Mouse (Mus musculus) embryo, embryonic 11 days (tissue): ENCODE data around the gene Tnr.

Source experiments
- DNase-seq: peaks from one replicate; pipeline ENCODE4 v3.0.0-alpha.2; 2015

The Tnr gene

DNA sequence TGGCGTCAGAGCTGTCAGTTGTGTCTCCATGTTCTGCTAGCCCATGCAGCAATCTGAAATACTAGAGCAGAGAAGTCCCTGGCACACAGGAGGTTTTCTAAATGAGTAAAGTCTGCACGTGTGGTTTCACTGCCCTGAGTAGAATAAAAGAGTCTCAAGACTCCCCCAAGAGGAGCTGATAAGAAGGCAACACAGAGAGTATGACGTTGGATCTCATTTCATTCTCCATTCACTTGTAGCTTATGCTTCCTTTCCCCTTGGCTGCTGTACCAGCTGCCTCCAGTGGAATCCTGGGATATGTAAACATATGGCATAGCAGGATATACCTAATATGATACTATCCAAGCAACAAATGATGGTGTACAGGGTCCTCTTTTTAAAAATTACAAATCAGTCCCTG, 285.9 kb downstream of the Tnr start:
- no peak for DNase-seq

GRCm38 (mm10) chr1:159811805-159812204, 288.2 kb downstream of the Tnr start:
- no peak for DNase-seq

DNA sequence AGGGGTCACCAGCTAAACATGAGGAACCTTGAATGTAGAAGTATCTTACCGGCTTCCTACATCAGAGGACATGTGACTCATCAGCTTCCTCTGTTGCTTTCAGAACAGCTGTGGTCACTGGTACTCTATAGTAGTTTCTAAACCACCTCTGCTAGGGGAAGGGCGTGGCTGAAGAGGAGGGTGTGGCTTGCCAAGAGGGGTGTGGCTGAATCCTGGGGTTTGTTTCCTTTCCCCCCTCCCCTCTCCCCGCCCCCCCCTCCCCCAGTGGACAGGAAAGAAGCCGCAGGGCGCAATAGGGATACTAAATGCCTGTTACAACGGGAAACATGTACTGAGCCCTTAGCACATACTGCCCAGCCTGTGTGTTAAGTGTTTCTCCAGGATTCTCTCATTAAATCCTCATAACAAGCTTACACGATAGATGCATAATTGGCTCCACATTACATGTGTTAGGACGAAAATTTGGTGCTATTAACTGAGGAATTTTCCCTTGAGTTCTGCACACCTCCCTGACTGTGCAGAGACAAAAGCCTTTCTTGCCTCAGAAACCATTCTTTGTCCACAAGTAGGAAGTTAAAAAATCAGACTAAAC, 289.3 kb downstream of the Tnr start:
- DNase-seq = peak; percentile 46

DNA sequence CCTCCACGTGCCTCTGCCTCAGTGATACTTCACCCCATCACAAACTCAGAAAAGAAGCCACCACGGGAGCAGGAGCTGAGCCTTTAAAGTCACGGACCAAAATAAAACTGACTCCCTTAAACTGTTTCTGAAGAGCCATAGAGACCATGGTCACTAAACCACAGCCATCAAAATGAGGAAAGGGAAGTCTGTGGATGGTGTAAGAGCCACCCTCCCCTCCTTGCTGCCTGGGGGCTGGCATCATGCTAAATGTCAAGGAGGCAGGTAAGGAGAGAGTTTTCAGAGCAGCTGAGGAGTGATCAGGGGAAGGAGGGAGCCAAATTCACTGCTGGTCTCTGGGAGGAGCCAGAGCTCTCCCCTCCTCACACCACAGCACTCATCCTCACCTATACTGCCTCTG, 290.8 kb downstream of the Tnr start:
- no peak for DNase-seq

GRCm38 (mm10) chr1:159816614-159817371, 293.2 kb downstream of the Tnr start:
- DNase-seq = peak; percentile 39

- no peak for DNase-seq
Observed at GRCm38 (mm10) chr1:159819511-159819910, 295.9 kb downstream of the Tnr start.

GRCm38 (mm10) chr1:159822416-159822815, 298.8 kb downstream of the Tnr start:
- no peak for DNase-seq

GRCm38 (mm10) chr1:159828531-159828930, 305.0 kb downstream of the Tnr start:
- no peak for DNase-seq

- no peak for DNase-seq
Observed at GRCm38 (mm10) chr1:159833165-159833564, 309.6 kb downstream of the Tnr start.

DNA sequence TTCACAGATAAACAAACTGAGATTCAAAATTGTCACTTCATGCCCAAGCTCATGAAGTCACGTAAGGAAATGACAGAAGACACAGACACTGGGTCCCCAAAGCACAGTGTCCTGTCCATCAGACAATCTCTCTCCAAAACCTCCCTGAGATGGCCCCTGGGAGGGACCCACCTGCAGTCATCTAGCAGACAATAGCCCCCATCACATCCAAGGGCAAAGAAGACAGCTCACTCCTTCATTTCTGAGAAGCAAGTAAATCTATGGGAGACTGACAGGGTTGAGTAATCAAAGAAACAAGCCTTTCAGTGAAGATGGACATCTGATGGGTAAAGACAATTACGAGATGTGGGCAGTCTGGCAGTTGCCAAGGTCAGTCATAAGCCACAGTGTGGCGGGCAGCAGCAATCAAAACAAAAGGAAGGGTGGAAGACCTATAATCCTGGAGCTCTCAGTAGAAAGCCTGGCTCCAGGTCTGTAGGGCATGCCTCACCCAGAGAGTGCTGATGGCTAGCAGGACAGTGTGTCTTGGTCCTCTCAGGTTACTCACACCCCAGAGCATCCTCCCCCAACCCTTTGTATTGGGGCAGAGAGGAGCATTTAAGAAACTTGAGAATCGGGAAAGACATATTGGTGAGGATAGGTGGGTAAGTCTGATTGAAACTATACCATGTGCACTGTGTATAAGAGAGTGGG, 310.2 kb downstream of the Tnr start:
- DNase-seq = no peak

- DNase-seq = peak; percentile 34
Observed at GRCm38 (mm10) chr1:159835126-159835525, 311.6 kb downstream of the Tnr start.

GRCm38 (mm10) chr1:159840337-159840736, 316.8 kb downstream of the Tnr start:
- no peak for DNase-seq

DNA sequence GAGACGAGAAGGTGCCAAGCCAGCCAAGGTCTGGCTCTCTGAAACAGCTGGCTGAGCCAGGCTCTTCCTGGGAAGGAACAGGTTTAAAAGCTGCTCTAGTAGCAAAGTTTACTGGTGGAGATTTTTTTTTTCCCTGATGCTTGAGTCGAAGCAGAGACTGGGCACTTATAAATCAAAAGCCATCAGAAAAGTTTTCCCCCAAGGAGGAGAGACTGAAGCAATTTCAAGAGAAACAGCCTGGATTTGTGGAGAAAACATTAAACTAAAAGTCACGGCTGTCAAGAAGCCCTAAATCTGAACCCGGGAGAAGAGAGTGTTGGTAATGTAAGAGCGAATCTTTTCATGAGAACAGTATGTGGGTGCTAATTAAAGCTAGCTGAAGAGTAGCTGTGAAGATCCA, 319.3 kb downstream of the Tnr start:
- no peak for DNase-seq

DNA sequence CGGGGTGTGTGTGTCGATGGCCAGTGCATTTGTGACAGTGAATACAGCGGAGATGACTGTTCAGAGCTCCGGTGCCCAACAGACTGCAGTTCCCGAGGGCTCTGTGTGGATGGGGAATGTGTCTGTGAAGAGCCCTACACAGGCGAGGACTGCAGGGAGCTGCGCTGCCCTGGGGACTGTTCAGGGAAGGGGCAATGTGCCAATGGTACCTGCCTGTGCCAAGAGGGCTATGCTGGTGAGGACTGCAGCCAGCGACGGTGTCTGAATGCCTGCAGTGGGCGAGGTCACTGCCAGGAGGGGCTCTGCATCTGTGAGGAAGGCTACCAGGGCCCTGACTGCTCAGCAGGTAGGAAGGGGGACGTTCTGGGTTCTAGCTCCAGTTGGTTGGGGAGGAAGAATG, 328.5 kb downstream of the Tnr start:
- DNase-seq = no peak

GRCm38 (mm10) chr1:159854261-159854660, 330.7 kb downstream of the Tnr start:
- DNase-seq = no peak

GRCm38 (mm10) chr1:159861782-159862474, 338.4 kb downstream of the Tnr start:
- DNase-seq = no peak

- DNase-seq = peak; percentile 42
Observed at GRCm38 (mm10) chr1:159865696-159866095, 342.1 kb downstream of the Tnr start.

DNA sequence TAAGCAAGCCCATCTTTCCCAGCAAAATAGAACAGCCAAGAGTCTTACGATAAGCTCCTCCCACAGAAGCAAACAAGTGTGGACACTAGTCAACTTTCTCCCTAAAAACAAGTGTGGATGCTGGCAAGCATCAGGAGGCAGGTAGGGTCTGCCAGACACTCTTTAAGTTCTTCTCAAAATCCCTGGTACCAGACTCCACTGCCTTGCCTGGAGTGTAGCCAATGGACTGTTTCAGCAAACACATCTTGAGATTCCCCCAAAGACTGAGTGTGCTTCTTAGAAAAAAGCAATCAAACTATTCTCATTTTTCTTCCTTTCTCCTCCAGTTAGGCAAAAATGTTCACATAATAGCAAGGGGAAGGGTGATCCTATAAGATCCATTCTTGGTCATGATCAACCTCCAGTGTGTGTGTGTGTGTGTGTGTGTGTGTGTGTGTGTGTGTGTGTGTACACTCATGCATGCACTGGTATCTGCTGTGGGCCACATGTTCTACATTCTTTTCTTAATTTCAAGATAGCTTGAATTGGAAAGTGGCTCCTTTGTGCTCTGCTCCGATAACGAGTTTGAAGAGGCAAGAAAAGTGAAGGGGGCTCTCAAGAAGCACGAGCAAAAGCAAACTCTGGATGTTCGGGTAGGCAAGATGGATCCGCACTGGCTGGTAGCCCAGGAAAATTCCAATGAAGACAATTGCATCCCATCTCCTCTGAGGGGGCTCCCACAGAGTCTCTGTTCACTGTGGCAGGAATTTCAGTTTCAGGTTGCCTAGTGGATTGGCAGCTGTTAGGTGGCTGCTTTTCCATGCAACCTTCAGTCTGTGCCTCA, 346.3 kb downstream of the Tnr start:
- DNase-seq = no peak

DNA sequence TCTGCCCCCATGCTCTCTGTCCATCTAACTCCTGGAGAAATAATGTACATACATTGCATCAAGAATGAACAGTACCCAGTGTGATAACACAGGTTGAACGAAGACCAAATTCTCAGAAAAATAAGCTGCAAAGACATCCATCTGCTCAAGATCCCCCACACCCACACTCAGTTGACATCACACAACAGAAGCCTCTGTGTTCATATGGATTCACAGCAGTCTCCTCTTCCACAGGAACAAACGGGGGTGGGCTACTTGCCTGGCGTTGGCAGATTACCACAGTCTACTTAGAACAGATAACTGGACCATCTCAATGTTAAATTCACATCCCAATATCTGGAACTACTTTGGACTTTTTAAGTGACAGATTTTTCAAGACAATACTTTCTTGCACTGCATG, 349.3 kb downstream of the Tnr start:
- DNase-seq = no peak

GRCm38 (mm10) chr1:159878681-159879080, 355.1 kb downstream of the Tnr start:
- DNase-seq = peak; percentile 64

- no peak for DNase-seq
Observed at GRCm38 (mm10) chr1:159879866-159880265, 356.3 kb downstream of the Tnr start.

DNA sequence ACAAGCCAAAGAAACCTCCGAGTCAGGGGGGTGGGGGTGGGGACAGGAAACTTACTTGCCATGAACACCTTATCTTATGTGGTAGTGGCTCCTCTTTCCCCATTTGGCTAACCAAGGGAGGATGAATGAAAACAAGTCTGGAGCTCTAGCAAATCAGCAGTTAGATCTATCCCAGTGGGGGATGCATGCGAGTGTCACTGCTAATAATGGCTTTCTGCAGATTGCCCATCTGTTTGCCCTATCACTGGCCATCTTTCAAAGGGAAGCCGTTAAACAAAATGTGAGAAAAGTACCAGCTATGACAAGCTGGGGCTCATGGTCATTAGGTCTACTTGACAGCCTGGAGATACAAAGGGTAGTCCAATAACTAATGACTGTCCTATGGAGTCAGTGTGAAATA, 361.9 kb downstream of the Tnr start:
- DNase-seq = no peak

DNA sequence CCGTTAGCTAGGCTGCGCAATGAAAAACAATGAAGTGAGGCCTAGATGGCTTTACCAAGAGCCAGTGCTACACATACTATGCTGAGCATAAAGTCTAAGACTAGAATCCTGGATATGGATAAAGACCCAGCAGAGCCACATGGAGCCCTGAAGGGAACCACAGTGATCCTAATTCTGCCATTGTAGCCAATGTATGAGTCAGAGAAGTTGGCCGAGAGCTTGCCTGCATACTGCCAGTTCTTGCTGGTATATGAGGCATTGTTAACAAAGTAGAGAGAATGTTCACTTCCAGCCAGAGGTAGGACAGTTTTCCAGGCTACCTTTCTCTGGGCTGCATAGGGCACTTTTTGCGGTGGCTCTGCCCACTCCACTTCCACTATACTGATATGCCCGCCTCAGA, 365.0 kb downstream of the Tnr start:
- DNase-seq = no peak
